Mouse (Mus musculus): ENCODE results near the gene Traf5. TPM values are rescaled to one million over a fixed set of nuclear protein-coding genes. Genes with fewer than 3 reads are reported as not detected.

Traf5 gene
- polyA plus RNA-seq, 1 experiment, result 10.1 TPM

GRCm38 (mm10) chr1:192094451-192095170, 2.3 kb upstream of the Traf5 start:
- DNase-seq, result peak; percentile 73
- WGBS, result 63% methylated on average over 13 of the region's 13 CpGs

GRCm38 (mm10) chr1:192092879-192093660, 711 bp upstream of the Traf5 start:
- Histone ChIP-seq H3K27ac (ENCODE audit: control insufficient read depth, insufficient read depth, low read length) (no peak overlapping the region), H3K4me1 (replicated peaks; ENCODE audit: control insufficient read depth, insufficient read depth, low read length) (peaks cover 7% of the 10 kb centered on the region), H3K36me3 (ENCODE audit: control insufficient read depth, insufficient read depth, low read length) (no peaks in the 10 kb centered on the region), H3K4me3 (ENCODE audit: control insufficient read depth, insufficient read depth, low read length) (peak overlapping the region; percentile 63), H3K27me3 (ENCODE audit: control insufficient read depth, insufficient read depth, low read length) (no peaks in the 10 kb centered on the region)
- TF ChIP-seq POLR2A (IDR thresholded peaks at IDR 0.05; ENCODE audit: control insufficient read depth, extremely low read depth, insufficient read depth, low read length, poor library complexity) (no peak), CTCF (IDR thresholded peaks at IDR 0.05; ENCODE audit: borderline replicate concordance, control insufficient read depth, extremely low read depth, insufficient read depth, low read length, poor library complexity) (no peak)
- WGBS, result 34% methylated on average over 16 of the region's 16 CpGs
- DNase-seq, result peak; percentile 87

More at GRCm38 (mm10) chr1:192094451-192095170, 2.3 kb upstream of the Traf5 start:
- TF ChIP-seq POLR2A (IDR thresholded peaks at IDR 0.05; ENCODE audit: control insufficient read depth, extremely low read depth, insufficient read depth, low read length, poor library complexity) (no peak), CTCF (IDR thresholded peaks at IDR 0.05; ENCODE audit: borderline replicate concordance, control insufficient read depth, extremely low read depth, insufficient read depth, low read length, poor library complexity) (0 out of 2 replicates have a peak, but pooled peaks have one; percentile 44)
- H3K4me1 ChIP-seq (replicated peaks; ENCODE audit: control insufficient read depth, insufficient read depth, low read length), result peaks cover 7% of the 10 kb centered on the region
- no peaks in the 10 kb centered on the region for H3K27me3 ChIP-seq (ENCODE audit: control insufficient read depth, insufficient read depth, low read length)
- no peak overlapping the region for H3K4me3 ChIP-seq (ENCODE audit: control insufficient read depth, insufficient read depth, low read length)
- no peaks in the 10 kb centered on the region for H3K36me3 ChIP-seq (ENCODE audit: control insufficient read depth, insufficient read depth, low read length)
- no peak overlapping the region for H3K27ac ChIP-seq (ENCODE audit: control insufficient read depth, insufficient read depth, low read length)

- Histone ChIP-seq H3K36me3 (ENCODE audit: control insufficient read depth, insufficient read depth, low read length) (no peaks in the 10 kb centered on the region), H3K4me1 (replicated peaks; ENCODE audit: control insufficient read depth, insufficient read depth, low read length) (peaks cover 19% of the 10 kb centered on the region), H3K4me3 (ENCODE audit: control insufficient read depth, insufficient read depth, low read length) (0 out of 2 replicates have a peak overlapping the region, but pooled peaks have one; percentile 8), H3K27ac (ENCODE audit: control insufficient read depth, insufficient read depth, low read length) (no peak overlapping the region), H3K27me3 (ENCODE audit: control insufficient read depth, insufficient read depth, low read length) (no peaks in the 10 kb centered on the region)
- TF ChIP-seq CTCF (IDR thresholded peaks at IDR 0.05; ENCODE audit: borderline replicate concordance, control insufficient read depth, extremely low read depth, insufficient read depth, low read length, poor library complexity) (no peak), POLR2A (IDR thresholded peaks at IDR 0.05; ENCODE audit: control insufficient read depth, extremely low read depth, insufficient read depth, low read length, poor library complexity) (no peak)
- WGBS, result 66% methylated on average over 11 of the region's 11 CpGs
- DNase-seq, result no peak
These were observed 1.4 kb downstream of the Traf5 start for GRCm38 (mm10) chr1:192090689-192091567.

- TF ChIP-seq CTCF (IDR thresholded peaks at IDR 0.05; ENCODE audit: borderline replicate concordance, control insufficient read depth, extremely low read depth, insufficient read depth, low read length, poor library complexity) (no peak), POLR2A (IDR thresholded peaks at IDR 0.05; ENCODE audit: control insufficient read depth, extremely low read depth, insufficient read depth, low read length, poor library complexity) (no peak)
- DNase-seq, result no peak
- H3K4me1 ChIP-seq (replicated peaks; ENCODE audit: control insufficient read depth, insufficient read depth, low read length), result peaks cover 23% of the 10 kb centered on the region
- H3K36me3 ChIP-seq (ENCODE audit: control insufficient read depth, insufficient read depth, low read length), result no peaks in the 10 kb centered on the region
- WGBS, result 87% methylated on average over 3 of the region's 3 CpGs
- H3K27me3 ChIP-seq (ENCODE audit: control insufficient read depth, insufficient read depth, low read length), result no peaks in the 10 kb centered on the region
- H3K27ac ChIP-seq (ENCODE audit: control insufficient read depth, insufficient read depth, low read length), result no peak overlapping the region
- H3K4me3 ChIP-seq (ENCODE audit: control insufficient read depth, insufficient read depth, low read length), result no peak overlapping the region
These were observed 2.1 kb downstream of the Traf5 start for GRCm38 (mm10) chr1:192090281-192090680.

- WGBS, result 71% methylated on average over 9 of the region's 9 CpGs
- H3K27ac ChIP-seq (ENCODE audit: control insufficient read depth, insufficient read depth, low read length), result no peak overlapping the region
- no peak for DNase-seq
- TF ChIP-seq POLR2A (IDR thresholded peaks at IDR 0.05; ENCODE audit: control insufficient read depth, extremely low read depth, insufficient read depth, low read length, poor library complexity) (no peak), CTCF (IDR thresholded peaks at IDR 0.05; ENCODE audit: borderline replicate concordance, control insufficient read depth, extremely low read depth, insufficient read depth, low read length, poor library complexity) (no peak)
- peaks cover 27% of the 10 kb centered on the region for H3K4me1 ChIP-seq (replicated peaks; ENCODE audit: control insufficient read depth, insufficient read depth, low read length)
- no peaks in the 10 kb centered on the region for H3K36me3 ChIP-seq (ENCODE audit: control insufficient read depth, insufficient read depth, low read length)
- H3K4me3 ChIP-seq (ENCODE audit: control insufficient read depth, insufficient read depth, low read length), result no peak overlapping the region
- no peaks in the 10 kb centered on the region for H3K27me3 ChIP-seq (ENCODE audit: control insufficient read depth, insufficient read depth, low read length)
These were observed 2.9 kb downstream of the Traf5 start for GRCm38 (mm10) chr1:192089208-192090166.
